Mouse (Mus musculus): ENCODE data around the gene Srsf11. TPM values are rescaled to one million over a fixed set of nuclear protein-coding genes. Genes with fewer than 3 reads are reported as not detected.
A peak's percentile ranks its signal among the peaks of the same experiment; 100 is the strongest.

The Srsf11 gene
- polyA plus RNA-seq (2015; fragmentation: Nextera tagmentation; extraction: Ambion mirVana) = 306 and 312 TPM in 2 replicates

GRCm38 (mm10) chr3:158036329-158036988 lies at the start of gene Srsf11, which contains the start of gene Lrrc40:
TSS of gene Srsf11 (minus strand) at chr3:158036639.
TSS of gene Lrrc40 (plus strand) at chr3:158036662.
- H3K4me3 ChIP-seq = peak within 1 kb of the TSS; percentile 95
- H3K27ac ChIP-seq (replicated peaks) = peak within 1 kb of the TSS; percentile 86
- H3K27me3 ChIP-seq = no peaks in the 10 kb centered on the region
- WGBS = under 1% methylated on average over 55 of the region's 55 CpGs
- peak; percentile 96 for ATAC-seq (ENCODE audit: low read depth)
- H3K4me2 ChIP-seq = peak within 1 kb of the TSS; percentile 71
- peak within 1 kb of the TSS; percentile 94 for H3K9ac ChIP-seq
- peaks cover 41% of the 10 kb centered on the region for H3K4me1 ChIP-seq (replicated peaks)
- no peaks in the 10 kb centered on the region for H3K36me3 ChIP-seq
- no peaks in the 10 kb centered on the region for H3K9me3 ChIP-seq

- Histone ChIP-seq H3K36me3 (no peaks in the 10 kb centered on the region), H3K4me2 (no peak overlapping the region), H3K27ac (replicated peaks) (no peak overlapping the region), H3K27me3 (no peaks in the 10 kb centered on the region), H3K9me3 (no peaks in the 10 kb centered on the region), H3K4me3 (no peak overlapping the region), H3K9ac (no peak overlapping the region), H3K4me1 (replicated peaks) (no peaks in the 10 kb centered on the region)
- ATAC-seq (ENCODE audit: low read depth) = no peak
- WGBS = 80% methylated on average over 5 of the region's 5 CpGs
These were observed 41.4 kb upstream of the Srsf11 start for GRCm38 (mm10) chr3:158077828-158078227.

GRCm38 (mm10) chr3:158077380-158077772 lies 40.9 kb upstream of the Srsf11 start:
- Histone ChIP-seq H3K9me3 (no peaks in the 10 kb centered on the region), H3K9ac (no peak overlapping the region), H3K27ac (replicated peaks) (no peak overlapping the region), H3K36me3 (no peaks in the 10 kb centered on the region), H3K4me1 (replicated peaks) (no peaks in the 10 kb centered on the region), H3K27me3 (no peaks in the 10 kb centered on the region), H3K4me3 (no peak overlapping the region), H3K4me2 (no peak overlapping the region)
- no peak for ATAC-seq (ENCODE audit: low read depth)
- 45% methylated on average over 1 of the region's 1 CpGs for WGBS

- Histone ChIP-seq H3K27ac (replicated peaks) (no peak overlapping the region), H3K4me2 (no peak overlapping the region), H3K4me1 (replicated peaks) (no peaks in the 10 kb centered on the region), H3K9me3 (no peaks in the 10 kb centered on the region), H3K9ac (no peak overlapping the region), H3K4me3 (no peak overlapping the region), H3K27me3 (no peaks in the 10 kb centered on the region), H3K36me3 (no peaks in the 10 kb centered on the region)
- ATAC-seq (ENCODE audit: low read depth) = no peak
- WGBS = 51% methylated on average over 4 of the region's 4 CpGs
These were observed 40.4 kb upstream of the Srsf11 start for GRCm38 (mm10) chr3:158076685-158077379.

DNA sequence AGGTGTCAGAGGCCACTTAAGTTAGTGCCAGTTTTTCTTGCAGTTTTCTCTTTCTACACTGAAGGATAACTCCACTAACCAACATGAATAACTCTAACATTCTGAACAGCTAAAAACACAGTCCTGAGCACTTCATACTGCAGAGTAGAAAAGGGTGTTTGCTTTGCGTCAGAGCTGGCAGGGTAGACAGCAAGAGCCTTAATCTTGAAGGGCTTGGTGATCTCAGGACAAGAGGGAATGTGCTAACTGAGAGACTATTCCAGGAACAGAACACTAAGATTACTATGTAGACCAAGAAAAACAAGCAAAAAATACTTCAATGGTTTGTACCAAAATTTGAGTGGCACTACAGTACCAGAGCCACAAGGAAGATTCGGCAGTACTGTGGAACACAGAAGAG lies 38.6 kb upstream of the Srsf11 start:
- no peak overlapping the region for H3K4me2 ChIP-seq
- H3K27me3 ChIP-seq = no peaks in the 10 kb centered on the region
- no peaks in the 10 kb centered on the region for H3K36me3 ChIP-seq
- no peak overlapping the region for H3K9ac ChIP-seq
- H3K4me1 ChIP-seq (replicated peaks) = no peaks in the 10 kb centered on the region
- H3K4me3 ChIP-seq = no peak overlapping the region
- no peak overlapping the region for H3K27ac ChIP-seq (replicated peaks)
- no peak for ATAC-seq (ENCODE audit: low read depth)
- H3K9me3 ChIP-seq = no peaks in the 10 kb centered on the region
- 96% methylated on average over 2 of the region's 2 CpGs for WGBS

DNA sequence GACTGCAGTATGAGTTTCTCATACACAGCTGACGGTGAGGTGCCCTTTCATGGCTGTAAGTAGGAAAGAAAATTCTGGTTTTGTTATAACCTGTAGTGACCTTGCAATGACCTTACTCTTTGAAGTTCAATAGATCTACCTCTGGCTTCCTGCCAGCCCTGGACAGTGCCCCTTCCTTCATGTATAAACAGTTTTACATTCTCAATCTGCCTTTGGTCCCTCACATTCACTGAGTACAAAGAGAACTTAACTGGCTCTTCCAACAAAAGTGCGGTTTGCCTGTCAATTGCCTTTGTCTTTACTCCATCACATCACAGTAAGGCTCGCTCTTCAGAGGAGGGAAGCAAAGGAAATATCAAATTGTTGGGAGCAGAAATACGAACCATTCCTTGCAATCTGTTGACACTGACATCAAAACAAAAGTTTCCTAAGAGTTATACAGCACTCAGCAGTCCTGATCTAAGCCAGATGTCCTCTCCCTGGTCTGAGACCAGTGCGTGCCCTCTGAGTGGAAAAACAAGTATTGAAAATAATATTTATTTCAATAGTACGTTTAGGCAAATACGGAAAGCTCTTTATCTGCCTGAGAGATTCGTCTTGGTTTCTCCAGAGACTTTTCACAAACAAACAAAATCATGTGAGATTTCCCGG lies 32.3 kb upstream of the Srsf11 start:
- ATAC-seq (ENCODE audit: low read depth) = no peak
- no peak overlapping the region for H3K4me3 ChIP-seq
- no peak overlapping the region for H3K4me2 ChIP-seq
- WGBS = 64% methylated on average over 9 of the region's 9 CpGs
- no peak overlapping the region for H3K9ac ChIP-seq
- no peaks in the 10 kb centered on the region for H3K27me3 ChIP-seq
- no peaks in the 10 kb centered on the region for H3K9me3 ChIP-seq
- no peaks in the 10 kb centered on the region for H3K4me1 ChIP-seq (replicated peaks)
- peaks cover 12% of the 10 kb centered on the region; the same call in 1 of the 2 replicates for H3K36me3 ChIP-seq
- no peak overlapping the region for H3K27ac ChIP-seq (replicated peaks)

GRCm38 (mm10) chr3:158067916-158068315 lies 31.5 kb upstream of the Srsf11 start:
- Histone ChIP-seq H3K4me3 (no peak overlapping the region), H3K27me3 (no peaks in the 10 kb centered on the region), H3K4me1 (replicated peaks) (no peaks in the 10 kb centered on the region), H3K9ac (no peak overlapping the region), H3K4me2 (no peak overlapping the region), H3K27ac (replicated peaks) (no peak overlapping the region), H3K9me3 (no peaks in the 10 kb centered on the region), H3K36me3 (peaks cover 14% of the 10 kb centered on the region)
- WGBS = 87% methylated on average over 7 of the region's 7 CpGs
- no peak for ATAC-seq (ENCODE audit: low read depth)

DNA sequence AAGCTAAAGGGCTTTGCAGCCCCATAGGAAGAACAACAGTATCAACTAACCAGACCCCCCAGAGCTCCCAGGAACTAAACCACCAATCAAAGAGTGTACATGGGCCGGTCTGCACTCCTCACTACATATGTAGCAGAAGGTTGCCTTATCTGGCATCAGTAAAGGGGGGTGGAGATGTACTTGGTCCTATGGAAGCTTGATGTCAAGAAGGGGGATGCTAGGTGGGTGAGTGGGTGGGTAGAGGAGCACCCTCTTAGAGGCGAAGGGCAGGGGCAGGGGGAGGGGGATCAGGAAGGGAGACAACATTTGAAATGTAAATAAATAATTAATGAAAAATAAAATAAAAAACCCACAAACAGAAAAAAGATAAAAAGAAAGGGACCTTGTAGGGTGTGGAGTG lies 28.8 kb upstream of the Srsf11 start:
- H3K9me3 ChIP-seq = no peaks in the 10 kb centered on the region
- no peak overlapping the region for H3K9ac ChIP-seq
- no peak overlapping the region for H3K4me2 ChIP-seq
- peaks cover 21% of the 10 kb centered on the region for H3K36me3 ChIP-seq
- H3K27me3 ChIP-seq = no peaks in the 10 kb centered on the region
- 94% methylated on average over 2 of the region's 2 CpGs for WGBS
- H3K4me3 ChIP-seq = no peak overlapping the region
- ATAC-seq (ENCODE audit: low read depth) = no peak
- no peak overlapping the region for H3K27ac ChIP-seq (replicated peaks)
- no peaks in the 10 kb centered on the region for H3K4me1 ChIP-seq (replicated peaks)

- Histone ChIP-seq H3K9me3 (no peaks in the 10 kb centered on the region), H3K4me1 (replicated peaks) (no peaks in the 10 kb centered on the region), H3K27ac (replicated peaks) (no peak overlapping the region), H3K4me2 (no peak overlapping the region), H3K36me3 (peaks cover 37% of the 10 kb centered on the region), H3K27me3 (no peaks in the 10 kb centered on the region), H3K9ac (no peak overlapping the region), H3K4me3 (no peak overlapping the region)
- peak; percentile 40; the same call in 1 of the 2 replicates for ATAC-seq (ENCODE audit: low read depth)
- WGBS = 87% methylated on average over 5 of the region's 5 CpGs
These were observed 25.5 kb upstream of the Srsf11 start for GRCm38 (mm10) chr3:158061811-158062523.

DNA sequence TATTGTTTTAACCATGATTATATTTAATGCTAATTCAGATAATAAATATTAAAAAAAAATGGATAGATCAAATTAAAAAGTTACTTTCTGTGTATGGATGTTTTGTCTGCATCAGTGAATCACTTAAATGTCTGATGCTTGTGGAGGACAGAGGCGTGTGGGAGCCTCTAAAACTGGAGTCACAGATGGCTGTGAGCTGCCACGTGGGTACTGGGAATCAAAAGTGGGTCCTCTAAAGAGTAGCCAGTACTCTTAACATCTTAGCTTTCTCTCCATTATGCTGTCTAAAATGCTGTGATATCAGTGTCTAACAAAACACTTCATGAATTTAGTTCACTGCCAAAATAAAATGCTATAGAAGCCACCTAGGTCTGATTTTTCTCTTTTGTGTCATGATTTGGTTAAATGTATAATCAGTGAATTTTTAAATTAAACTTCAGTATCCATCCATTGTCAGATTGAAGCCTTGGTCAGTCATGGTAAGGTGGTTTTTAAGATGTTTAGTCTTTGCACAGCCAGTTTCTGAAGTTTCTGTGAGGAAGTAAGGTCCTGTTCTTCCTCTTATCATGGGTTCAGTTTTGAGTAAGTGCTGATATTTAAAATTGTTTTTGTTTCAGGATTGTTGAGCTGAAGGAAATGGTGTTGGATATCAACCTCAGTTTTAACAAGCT lies 24.3 kb upstream of the Srsf11 start:
- ATAC-seq (ENCODE audit: low read depth) = no peak
- H3K9me3 ChIP-seq = no peaks in the 10 kb centered on the region
- H3K27ac ChIP-seq (replicated peaks) = no peak overlapping the region
- H3K27me3 ChIP-seq = no peaks in the 10 kb centered on the region
- 81% methylated on average over 2 of the region's 2 CpGs for WGBS
- no peak overlapping the region for H3K4me2 ChIP-seq
- H3K9ac ChIP-seq = no peak overlapping the region
- H3K36me3 ChIP-seq = peaks cover 47% of the 10 kb centered on the region
- no peaks in the 10 kb centered on the region for H3K4me1 ChIP-seq (replicated peaks)
- no peak overlapping the region for H3K4me3 ChIP-seq

GRCm38 (mm10) chr3:158049508-158049907 lies 13.1 kb upstream of the Srsf11 start:
- H3K27me3 ChIP-seq = no peaks in the 10 kb centered on the region
- no peak overlapping the region for H3K27ac ChIP-seq (replicated peaks)
- peaks cover 22% of the 10 kb centered on the region for H3K36me3 ChIP-seq
- no peaks in the 10 kb centered on the region for H3K9me3 ChIP-seq
- no peaks in the 10 kb centered on the region for H3K4me1 ChIP-seq (replicated peaks)
- H3K9ac ChIP-seq = no peak overlapping the region
- H3K4me3 ChIP-seq = no peak overlapping the region
- 78% methylated on average over 2 of the region's 2 CpGs for WGBS
- ATAC-seq (ENCODE audit: low read depth) = no peak
- no peak overlapping the region for H3K4me2 ChIP-seq

All from neural tube, embryonic 13.5 days (tissue).